Mouse (Mus musculus) myocyte (in vitro differentiated cells): ENCODE results near the gene Acsl1. TPM values are rescaled to one million over a fixed set of nuclear protein-coding genes. Genes with fewer than 3 reads are reported as not detected.

Source experiments
- H3K27me3 ChIP-seq: one replicate; pipeline ENCODE4 v1.6.1; 2011; ENCODE audit not compliant: control insufficient read depth, insufficient read depth, insufficient read length
- H3K36me3 ChIP-seq: one replicate; pipeline ENCODE4 v1.6.1; 2011; ENCODE audit not compliant: control insufficient read depth, insufficient read depth
- H3K4me2 ChIP-seq: one replicate; pipeline ENCODE4 v1.6.1; 2011; ENCODE audit warnings: low read depth, control low read depth
- H3K4me3 ChIP-seq: one replicate; pipeline ENCODE4 v1.5.1; 2011; ENCODE audit warnings: mild to moderate bottlenecking, control low read depth, moderate library complexity
- H3K79me2 ChIP-seq: one replicate; pipeline ENCODE4 v1.6.1; 2011; ENCODE audit not compliant: control insufficient read depth, insufficient read depth
- H3ac ChIP-seq: one replicate; pipeline ENCODE4 v1.6.1; 2011; ENCODE audit not compliant: control insufficient read depth, insufficient read length
- CEBPB ChIP-seq: IDR thresholded peaks from 2 replicates; pipeline ENCODE4 v1.6.1; 2011; ENCODE audit warnings: mild to moderate bottlenecking, moderate library complexity; ENCODE audit not compliant: poor library complexity, insufficient read depth, severe bottlenecking
- E2F4 ChIP-seq: IDR thresholded peaks from one replicate; pipeline ENCODE4 v1.6.1; 2011; ENCODE audit warnings: mild to moderate bottlenecking, control low read depth, moderate library complexity; ENCODE audit not compliant: insufficient read depth
- MAX ChIP-seq: IDR thresholded peaks from one replicate; pipeline ENCODE4 v1.6.1; 2011; ENCODE audit warnings: low read depth, mild to moderate bottlenecking, control low read depth
- MYOD1 ChIP-seq, 3 experiments: IDR thresholded peaks; one replicate each; pipeline ENCODE4 v1.6.1; 2011; ENCODE audit warnings: control low read depth in 2 of 3, low read depth in 2 of 3, mild to moderate bottlenecking in 2 of 3, moderate library complexity in 1 of 3; ENCODE audit not compliant: insufficient read length in 2 of 3, control insufficient read depth in 1 of 3
- MYOG ChIP-seq, 3 experiments: IDR thresholded peaks; one replicate each; pipeline ENCODE4 v1.6.1; 2011; ENCODE audit warnings: control low read depth in 2 of 3, low read depth in 2 of 3, mild to moderate bottlenecking in 2 of 3; ENCODE audit not compliant: insufficient read length in 2 of 3, control insufficient read depth in 1 of 3, insufficient read depth in 1 of 3
- POLR2A ChIP-seq: IDR thresholded peaks from one replicate; pipeline ENCODE4 v1.6.1; 2011; ENCODE audit warnings: low read depth, mild to moderate bottlenecking, control low read depth, moderate library complexity; ENCODE audit not compliant: insufficient read length
- POLR2AphosphoS2 ChIP-seq: IDR thresholded peaks from one replicate; pipeline ENCODE4 v1.6.1; 2011; ENCODE audit warnings: low read depth, control low read depth; ENCODE audit not compliant: insufficient read length
- REST ChIP-seq: IDR thresholded peaks from one replicate; pipeline ENCODE4 v1.6.1; 2011; ENCODE audit warnings: mild to moderate bottlenecking, control low read depth, moderate library complexity; ENCODE audit not compliant: insufficient read depth, insufficient read length
- SRF ChIP-seq: IDR thresholded peaks from one replicate; pipeline ENCODE4 v1.6.1; 2011; ENCODE audit warnings: low read depth; ENCODE audit not compliant: control insufficient read depth, insufficient read length
- TCF12 ChIP-seq: IDR thresholded peaks from one replicate; pipeline ENCODE4 v1.6.1; 2011; ENCODE audit warnings: mild to moderate bottlenecking, control low read depth; ENCODE audit not compliant: poor library complexity, insufficient read depth, severe bottlenecking
- TCF3 ChIP-seq: IDR thresholded peaks from one replicate; pipeline ENCODE4 v1.6.1; 2011; ENCODE audit warnings: low read depth, control low read depth; ENCODE audit not compliant: insufficient read length
- USF1 ChIP-seq: IDR thresholded peaks from one replicate; pipeline ENCODE4 v1.6.1; 2011; ENCODE audit warnings: low read depth, mild to moderate bottlenecking, control low read depth, moderate library complexity
- polyA plus RNA-seq: library from polyadenylated mRNA; unstranded; fragments of >200 nt; fragmentation: generic; extraction: Trizol; gene quantifications from one replicate; pipeline ENCODE4 v1.2.1, GENCODE M21; 2012; ENCODE audit warnings: missing spikeins

Acsl1 gene
- polyA plus RNA-seq, 1 experiment, result 12.7 TPM

DNA sequence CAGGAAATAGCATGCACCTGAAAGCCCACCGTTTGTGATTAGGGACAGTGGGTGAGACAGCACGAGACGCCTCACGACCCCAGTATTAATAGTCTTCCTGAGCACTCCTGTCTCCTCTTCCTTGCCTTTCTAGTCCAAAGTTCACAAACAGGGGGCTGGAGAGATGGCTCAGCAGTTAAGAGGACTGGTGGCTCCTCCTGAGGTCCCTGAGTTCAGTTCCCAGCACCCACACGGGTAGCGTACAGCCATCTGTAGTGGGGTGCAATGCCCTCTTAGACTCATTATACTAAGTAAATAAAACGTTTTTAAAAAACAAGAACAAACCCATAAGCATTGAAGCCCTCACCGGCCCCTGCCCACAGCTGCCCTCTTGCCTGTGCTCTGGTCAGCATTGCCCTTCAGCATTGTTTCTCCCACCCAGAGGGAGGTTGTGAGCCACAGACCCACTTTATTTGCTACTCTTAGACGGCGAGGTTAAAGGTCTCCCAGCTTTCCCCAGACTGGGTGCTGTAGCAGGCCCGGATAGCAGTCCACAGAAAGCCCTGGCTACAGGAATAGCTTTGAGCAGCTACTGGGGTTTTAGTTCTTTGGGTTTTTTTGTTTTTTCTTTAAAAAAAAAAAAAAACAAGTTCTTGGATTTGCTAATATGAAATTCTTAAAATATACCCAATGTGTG, 22.8 kb downstream of the Acsl1 start:
- H3K27me3 ChIP-seq, result no peaks in the 10 kb centered on the region
- no peak for TF ChIP-seq REST
- no peak for TF ChIP-seq MYOD1 (IDR thresholded peaks at IDR 0.05; ENCODE audit: control insufficient read depth in 1 of 3, insufficient read length in 2 of 3, low read depth in 2 of 3)
- no peak for TF ChIP-seq CEBPB
- no peak for TF ChIP-seq SRF
- no peak for TF ChIP-seq POLR2AphosphoS2
- no peak for TF ChIP-seq USF1
- no peak for TF ChIP-seq TCF12
- TF ChIP-seq TCF3, result no peak
- no peak for TF ChIP-seq MAX
- no peak for TF ChIP-seq MYOG (IDR thresholded peaks at IDR 0.05; ENCODE audit: control insufficient read depth in 1 of 3, insufficient read depth in 1 of 3, insufficient read length in 2 of 3, low read depth in 2 of 3)
- TF ChIP-seq POLR2A, result no peak
- TF ChIP-seq E2F4, result no peak
- no peak overlapping the region for H3K4me3 ChIP-seq
- H3ac ChIP-seq, result no peak overlapping the region
- no peak overlapping the region for H3K4me2 ChIP-seq
- H3K36me3 ChIP-seq, result no peaks in the 10 kb centered on the region
- H3K79me2 ChIP-seq, result no peaks in the 10 kb centered on the region

- Histone ChIP-seq H3ac (no peak overlapping the region), H3K36me3 (no peaks in the 10 kb centered on the region), H3K4me2 (no peak overlapping the region), H3K27me3 (no peaks in the 10 kb centered on the region), H3K4me3 (no peak overlapping the region), H3K79me2 (no peaks in the 10 kb centered on the region)
- no peak for TF ChIP-seq MAX
- TF ChIP-seq SRF, result no peak
Measured at GRCm38 (mm10) chr8:46496852-46497251, 26.0 kb downstream of the Acsl1 start.

- no peaks in the 10 kb centered on the region for H3K79me2 ChIP-seq
- no peak overlapping the region for H3K4me3 ChIP-seq
- TF ChIP-seq REST, result no peak
- TF ChIP-seq POLR2AphosphoS2, result no peak
- TF ChIP-seq MAX, result no peak
- no peak for TF ChIP-seq USF1
- TF ChIP-seq E2F4, result no peak
- TF ChIP-seq TCF3, result no peak
- TF ChIP-seq POLR2A, result no peak
- no peak for TF ChIP-seq SRF
- no peak for TF ChIP-seq TCF12
- no peak for TF ChIP-seq MYOG (IDR thresholded peaks at IDR 0.05; ENCODE audit: control insufficient read depth in 1 of 3, insufficient read depth in 1 of 3, insufficient read length in 2 of 3, low read depth in 2 of 3)
- no peak for TF ChIP-seq MYOD1 (IDR thresholded peaks at IDR 0.05; ENCODE audit: control insufficient read depth in 1 of 3, insufficient read length in 2 of 3, low read depth in 2 of 3)
- H3K27me3 ChIP-seq, result no peaks in the 10 kb centered on the region
- H3K36me3 ChIP-seq, result no peaks in the 10 kb centered on the region
- no peak overlapping the region for H3K4me2 ChIP-seq
- H3ac ChIP-seq, result no peak overlapping the region
Measured at GRCm38 (mm10) chr8:46497314-46498011, 26.6 kb downstream of the Acsl1 start.

GRCm38 (mm10) chr8:46499376-46500061, 28.7 kb downstream of the Acsl1 start:
- Histone ChIP-seq H3K4me3 (no peak overlapping the region), H3K36me3 (no peaks in the 10 kb centered on the region), H3K27me3 (no peaks in the 10 kb centered on the region), H3K4me2 (no peak overlapping the region), H3K79me2 (no peaks in the 10 kb centered on the region), H3ac (no peak overlapping the region)
- TF ChIP-seq USF1, result no peak
- TF ChIP-seq TCF12, result no peak

DNA sequence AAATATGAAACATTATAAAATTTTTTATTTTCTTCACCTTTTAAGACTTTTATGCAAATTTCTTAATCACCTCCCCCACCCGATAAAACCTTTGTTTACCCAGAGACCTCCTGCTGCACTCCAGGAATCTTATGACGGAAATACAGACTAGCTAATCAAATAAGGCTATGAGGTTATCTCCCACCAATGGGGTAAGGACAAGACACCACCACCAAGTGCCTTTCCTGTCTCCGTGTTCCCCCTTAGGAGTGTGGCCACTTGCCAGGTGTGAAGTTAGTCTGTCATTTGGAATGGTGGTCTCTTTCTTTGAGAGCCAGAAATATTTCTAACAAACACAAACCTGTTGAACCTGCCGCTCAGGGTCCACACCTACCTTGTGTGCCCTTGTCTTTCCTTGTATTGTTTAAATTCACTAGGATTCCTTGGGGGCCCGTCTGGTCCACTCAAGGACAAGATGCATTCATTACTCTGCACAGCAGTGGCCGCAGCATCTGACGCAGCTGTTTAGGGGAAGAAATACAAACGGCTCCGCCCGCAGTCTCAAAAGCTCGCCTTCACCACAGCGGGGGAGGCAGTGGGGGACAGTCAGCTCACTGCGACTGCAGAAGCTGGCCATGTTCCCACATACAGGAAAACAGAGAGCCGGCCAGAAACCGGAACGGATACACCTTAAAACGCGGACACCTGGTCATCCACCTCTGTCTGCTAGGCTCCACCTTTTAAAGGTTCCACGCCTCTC, 31.7 kb downstream of the Acsl1 start:
- peak in 1 of 3 experiments; percentile 57 for TF ChIP-seq MYOG (IDR thresholded peaks at IDR 0.05; ENCODE audit: control insufficient read depth in 1 of 3, insufficient read depth in 1 of 3, insufficient read length in 2 of 3, low read depth in 2 of 3)
- no peak for TF ChIP-seq TCF3
- TF ChIP-seq CEBPB, result no peak
- TF ChIP-seq REST, result no peak
- peak in 1 of 3 experiments; percentile 50 for TF ChIP-seq MYOD1 (IDR thresholded peaks at IDR 0.05; ENCODE audit: control insufficient read depth in 1 of 3, insufficient read length in 2 of 3, low read depth in 2 of 3)
- H3K27me3 ChIP-seq, result no peaks in the 10 kb centered on the region
- H3K4me3 ChIP-seq, result no peak overlapping the region
- H3ac ChIP-seq, result no peak overlapping the region
- H3K4me2 ChIP-seq, result no peak overlapping the region
- H3K36me3 ChIP-seq, result no peaks in the 10 kb centered on the region
- H3K79me2 ChIP-seq, result no peaks in the 10 kb centered on the region
